Mouse (Mus musculus): Measurements from ENCODE around the gene Rbm4b. TPM values are rescaled to one million over a fixed set of nuclear protein-coding genes. Genes with fewer than 3 reads are reported as not detected.

Rbm4b gene
- total and polyA plus RNA-seq, 2 experiments from 2014 or later, result 20.3 to 30.2 TPM

GRCm38 (mm10) chr19:4739053-4739452 lies 17.2 kb upstream of the Rbm4b start:
- H3K27ac ChIP-seq (ENCODE audit: low read depth), result no peak overlapping the region
- H3K36me3 ChIP-seq (replicated peaks; ENCODE audit: control insufficient read depth, insufficient read depth, low read length), result no peaks in the 10 kb centered on the region
- H3K4me3 ChIP-seq (ENCODE audit: low read depth, low read length), result no peak overlapping the region
- TF ChIP-seq CTCF (IDR thresholded peaks at IDR 0.05; ENCODE audit: low read depth) (no peak), EP300 (IDR thresholded peaks at IDR 0.05; ENCODE audit: low read depth) (no peak)
- H3K9me3 ChIP-seq (replicated peaks; ENCODE audit: control insufficient read depth, low read length), result no peaks in the 10 kb centered on the region
- no peak overlapping the region for H3K9ac ChIP-seq (replicated peaks; ENCODE audit: low read depth, low read length)
- no peak for ATAC-seq (ENCODE audit: insufficient read depth, low read depth)
- WGBS, result 88% methylated on average over 11 of the region's 11 CpGs
- H3K4me2 ChIP-seq (ENCODE audit: low read depth, low read length), result no peak overlapping the region
- no peaks in the 10 kb centered on the region for H3K27me3 ChIP-seq (ENCODE audit: control insufficient read depth, insufficient read depth, low read length)
- no peak for DNase-seq (ENCODE audit: low spot score)
- H3K4me1 ChIP-seq (ENCODE audit: control insufficient read depth, insufficient read depth), result no peaks in the 10 kb centered on the region

DNA sequence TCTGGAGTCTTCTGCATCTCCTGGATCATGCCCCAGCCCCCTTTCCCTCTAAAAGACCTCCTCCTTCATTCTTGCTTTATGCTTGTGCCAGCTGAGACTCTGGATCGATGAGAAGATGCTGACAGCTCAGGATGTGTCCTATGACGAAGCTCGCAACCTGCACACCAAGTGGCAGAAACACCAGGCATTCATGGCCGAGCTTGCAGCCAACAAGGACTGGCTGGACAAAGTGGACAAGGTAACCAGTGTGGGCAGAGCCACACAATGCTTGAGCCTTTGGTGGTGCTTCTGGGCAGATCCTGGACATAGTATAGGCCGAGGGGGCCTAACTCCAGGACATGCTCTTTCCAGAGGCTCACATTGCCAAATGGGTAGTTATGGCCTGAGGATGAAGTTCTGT lies 16.5 kb upstream of the Rbm4b start:
- Histone ChIP-seq H3K4me3 (ENCODE audit: low read depth, low read length) (no peak overlapping the region), H3K4me2 (ENCODE audit: low read depth, low read length) (no peak overlapping the region), H3K9me3 (replicated peaks; ENCODE audit: control insufficient read depth, low read length) (no peaks in the 10 kb centered on the region), H3K36me3 (replicated peaks; ENCODE audit: control insufficient read depth, insufficient read depth, low read length) (no peaks in the 10 kb centered on the region), H3K27ac (ENCODE audit: low read depth) (no peak overlapping the region), H3K4me1 (ENCODE audit: control insufficient read depth, insufficient read depth) (no peaks in the 10 kb centered on the region), H3K9ac (replicated peaks; ENCODE audit: low read depth, low read length) (no peak overlapping the region), H3K27me3 (ENCODE audit: control insufficient read depth, insufficient read depth, low read length) (no peaks in the 10 kb centered on the region)
- ATAC-seq (ENCODE audit: insufficient read depth, low read depth) (no peak), DNase-seq (ENCODE audit: low spot score) (no peak)
- no peak for TF ChIP-seq EP300 (IDR thresholded peaks at IDR 0.05; ENCODE audit: low read depth)
- TF ChIP-seq CTCF (IDR thresholded peaks at IDR 0.05; ENCODE audit: low read depth), result no peak
- 77% methylated on average over 5 of the region's 5 CpGs for WGBS

DNA sequence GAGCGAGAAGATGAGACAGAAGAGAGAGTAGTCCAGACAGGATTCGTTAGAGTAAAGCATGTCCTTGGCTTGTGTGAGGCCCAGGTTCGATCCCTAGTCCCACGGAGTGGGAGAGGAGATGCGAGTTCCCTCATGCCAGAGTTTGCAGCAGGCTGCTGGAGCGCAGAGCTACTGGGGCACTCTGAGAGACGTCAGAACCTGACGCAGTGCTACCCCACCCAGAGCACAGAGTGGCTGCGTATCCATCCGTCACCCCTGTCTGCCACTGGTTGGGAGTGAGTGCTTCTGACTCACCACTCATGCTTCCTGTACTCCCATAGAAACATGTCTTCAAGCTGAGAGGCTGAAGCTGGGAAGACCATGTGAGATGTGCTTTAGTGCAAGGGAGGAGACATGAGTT lies 14.8 kb upstream of the Rbm4b start:
- TF ChIP-seq EP300 (IDR thresholded peaks at IDR 0.05; ENCODE audit: low read depth), result no peak
- TF ChIP-seq CTCF (IDR thresholded peaks at IDR 0.05; ENCODE audit: low read depth), result no peak
- DNase-seq (ENCODE audit: low spot score), result no peak

DNA sequence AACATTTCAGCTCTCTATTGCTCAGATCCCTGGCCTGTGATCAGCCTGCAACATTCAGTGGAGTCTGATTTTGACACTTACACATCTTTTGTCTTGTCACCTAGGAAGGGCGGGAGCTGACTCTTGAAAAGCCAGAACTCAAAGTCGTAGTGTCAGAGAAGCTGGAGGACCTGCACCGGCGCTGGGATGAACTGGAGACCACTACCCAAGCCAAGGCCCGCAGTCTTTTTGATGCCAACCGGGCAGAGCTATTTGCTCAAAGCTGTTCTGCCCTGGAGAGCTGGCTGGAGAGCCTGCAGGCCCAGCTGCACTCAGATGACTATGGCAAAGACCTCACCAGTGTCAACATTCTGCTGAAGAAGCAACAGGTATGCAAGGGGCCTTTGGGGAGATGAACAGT lies 14.1 kb upstream of the Rbm4b start:
- Histone ChIP-seq H3K9me3 (replicated peaks; ENCODE audit: control insufficient read depth, low read length) (no peaks in the 10 kb centered on the region), H3K4me1 (ENCODE audit: control insufficient read depth, insufficient read depth) (no peaks in the 10 kb centered on the region), H3K9ac (replicated peaks; ENCODE audit: low read depth, low read length) (no peak overlapping the region), H3K4me2 (ENCODE audit: low read depth, low read length) (no peak overlapping the region), H3K36me3 (replicated peaks; ENCODE audit: control insufficient read depth, insufficient read depth, low read length) (no peaks in the 10 kb centered on the region), H3K27me3 (ENCODE audit: control insufficient read depth, insufficient read depth, low read length) (no peaks in the 10 kb centered on the region), H3K4me3 (ENCODE audit: low read depth, low read length) (no peak overlapping the region), H3K27ac (ENCODE audit: low read depth) (no peak overlapping the region)
- no peak for DNase-seq (ENCODE audit: low spot score)
- WGBS, result 83% methylated on average over 6 of the region's 6 CpGs
- TF ChIP-seq CTCF (IDR thresholded peaks at IDR 0.05; ENCODE audit: low read depth) (no peak), EP300 (IDR thresholded peaks at IDR 0.05; ENCODE audit: low read depth) (no peak)
- no peak for ATAC-seq (ENCODE audit: insufficient read depth, low read depth)

More for the DNA sequence above, 14.8 kb upstream of the Rbm4b start:
- Histone ChIP-seq H3K9me3 (replicated peaks; ENCODE audit: control insufficient read depth, low read length) (no peaks in the 10 kb centered on the region), H3K4me1 (ENCODE audit: control insufficient read depth, insufficient read depth) (no peaks in the 10 kb centered on the region), H3K9ac (replicated peaks; ENCODE audit: low read depth, low read length) (no peak overlapping the region), H3K36me3 (replicated peaks; ENCODE audit: control insufficient read depth, insufficient read depth, low read length) (no peaks in the 10 kb centered on the region), H3K4me3 (ENCODE audit: low read depth, low read length) (no peak overlapping the region), H3K27ac (ENCODE audit: low read depth) (no peak overlapping the region), H3K27me3 (ENCODE audit: control insufficient read depth, insufficient read depth, low read length) (no peaks in the 10 kb centered on the region), H3K4me2 (ENCODE audit: low read depth, low read length) (no peak overlapping the region)
- WGBS, result 70% methylated on average over 10 of the region's 10 CpGs
- no peak for ATAC-seq (ENCODE audit: insufficient read depth, low read depth)

- H3K36me3 ChIP-seq (replicated peaks; ENCODE audit: control insufficient read depth, insufficient read depth, low read length), result no peaks in the 10 kb centered on the region
- H3K27ac ChIP-seq (ENCODE audit: low read depth), result no peak overlapping the region
- TF ChIP-seq CTCF (IDR thresholded peaks at IDR 0.05; ENCODE audit: low read depth) (peak; percentile 64), EP300 (IDR thresholded peaks at IDR 0.05; ENCODE audit: low read depth) (no peak)
- H3K9me3 ChIP-seq (replicated peaks; ENCODE audit: control insufficient read depth, low read length), result no peaks in the 10 kb centered on the region
- H3K4me2 ChIP-seq (ENCODE audit: low read depth, low read length), result no peak overlapping the region
- H3K4me3 ChIP-seq (ENCODE audit: low read depth, low read length), result no peak overlapping the region
- H3K4me1 ChIP-seq (ENCODE audit: control insufficient read depth, insufficient read depth), result no peaks in the 10 kb centered on the region
- DNase-seq (ENCODE audit: low spot score) (peak; percentile 25), ATAC-seq (ENCODE audit: insufficient read depth, low read depth) (no peak)
- no peak overlapping the region for H3K9ac ChIP-seq (replicated peaks; ENCODE audit: low read depth, low read length)
- H3K27me3 ChIP-seq (ENCODE audit: control insufficient read depth, insufficient read depth, low read length), result no peaks in the 10 kb centered on the region
- 41% methylated on average over 5 of the region's 5 CpGs for WGBS
These were observed 12.8 kb upstream of the Rbm4b start for GRCm38 (mm10) chr19:4743524-4743923.

- H3K27me3 ChIP-seq (ENCODE audit: control insufficient read depth, insufficient read depth, low read length), result no peaks in the 10 kb centered on the region
- no peak for DNase-seq (ENCODE audit: low spot score)
- no peak for ATAC-seq (ENCODE audit: insufficient read depth, low read depth)
- H3K9ac ChIP-seq (replicated peaks; ENCODE audit: low read depth, low read length), result no peak overlapping the region
- 72% methylated on average over 14 of the region's 14 CpGs for WGBS
- no peaks in the 10 kb centered on the region for H3K4me1 ChIP-seq (ENCODE audit: control insufficient read depth, insufficient read depth)
- H3K4me3 ChIP-seq (ENCODE audit: low read depth, low read length), result no peak overlapping the region
- no peak overlapping the region for H3K4me2 ChIP-seq (ENCODE audit: low read depth, low read length)
- H3K27ac ChIP-seq (ENCODE audit: low read depth), result no peak overlapping the region
- H3K9me3 ChIP-seq (replicated peaks; ENCODE audit: control insufficient read depth, low read length), result no peaks in the 10 kb centered on the region
- TF ChIP-seq CTCF (IDR thresholded peaks at IDR 0.05; ENCODE audit: low read depth) (no peak), EP300 (IDR thresholded peaks at IDR 0.05; ENCODE audit: low read depth) (no peak)
- no peaks in the 10 kb centered on the region for H3K36me3 ChIP-seq (replicated peaks; ENCODE audit: control insufficient read depth, insufficient read depth, low read length)
These were observed 12.3 kb upstream of the Rbm4b start for GRCm38 (mm10) chr19:4744026-4744425.
